Mouse (Mus musculus): ENCODE data around the gene Natd1. TPM values are rescaled to one million over a fixed set of nuclear protein-coding genes. Genes with fewer than 3 reads are reported as not detected.
"Not testable (repeated sequence)": the region's sequence is repeated elsewhere in the genome, so short reads cannot be mapped to it uniquely, and the experiment has no call there.

Natd1 gene
- total RNA-seq, 2 experiments from 2014 or later: 9.6 to 12.1 TPM

GRCm38 (mm10) chr11:60890744-60891143 is 23.8 kb downstream of the Natd1 start:
- no peak for DNase-seq (ENCODE audit: low spot score in 2 of 2)

- DNase-seq (ENCODE audit: low spot score in 2 of 2): no peak
Observed at GRCm38 (mm10) chr11:60890286-60890685, 24.3 kb downstream of the Natd1 start.

GRCm38 (mm10) chr11:60889861-60890260 is 24.7 kb downstream of the Natd1 start:
- DNase-seq (ENCODE audit: low spot score in 2 of 2): no peak

- DNase-seq (ENCODE audit: low spot score in 2 of 2): not testable (repeated sequence)
Observed at GRCm38 (mm10) chr11:60886986-60887385, 27.6 kb downstream of the Natd1 start.

GRCm38 (mm10) chr11:60882386-60882785 is 32.2 kb downstream of the Natd1 start:
- no peak for DNase-seq (ENCODE audit: low spot score in 2 of 2)

GRCm38 (mm10) chr11:60880559-60880958 is 34.0 kb downstream of the Natd1 start:
- no peak for DNase-seq (ENCODE audit: low spot score in 2 of 2)

- DNase-seq (ENCODE audit: low spot score in 2 of 2): peak in 1 of 2 experiments; percentile 67
Observed at GRCm38 (mm10) chr11:60879423-60879822, 35.1 kb downstream of the Natd1 start.

- DNase-seq (ENCODE audit: low spot score in 2 of 2): peak; percentile 96 to 97
Observed at GRCm38 (mm10) chr11:60878675-60879294, 35.8 kb downstream of the Natd1 start, which contains the start of gene Tmem11. TSS of gene Tmem11 (minus strand) at chr11:60879272.

GRCm38 (mm10) chr11:60878056-60878612 is 36.4 kb downstream of the Natd1 start:
- peak in 1 of 2 experiments; percentile 52 for DNase-seq (ENCODE audit: low spot score in 2 of 2)

GRCm38 (mm10) chr11:60873101-60873500 is 41.4 kb downstream of the Natd1 start:
- DNase-seq (ENCODE audit: low spot score in 2 of 2): no peak

GRCm38 (mm10) chr11:60871409-60871808 is 43.1 kb downstream of the Natd1 start:
- no peak for DNase-seq (ENCODE audit: low spot score in 2 of 2)

- DNase-seq (ENCODE audit: low spot score in 2 of 2): not testable (repeated sequence)
Observed at GRCm38 (mm10) chr11:60869471-60869870, 45.1 kb downstream of the Natd1 start.

- no peak for DNase-seq (ENCODE audit: low spot score in 2 of 2)
Observed at GRCm38 (mm10) chr11:60867904-60868303, 46.6 kb downstream of the Natd1 start.

GRCm38 (mm10) chr11:60867456-60867855 is 47.1 kb downstream of the Natd1 start:
- DNase-seq (ENCODE audit: low spot score in 2 of 2): no peak

- DNase-seq (ENCODE audit: low spot score in 2 of 2): no peak
Observed at GRCm38 (mm10) chr11:60866021-60866420, 48.5 kb downstream of the Natd1 start.

- no peak for DNase-seq (ENCODE audit: low spot score in 2 of 2)
Observed at GRCm38 (mm10) chr11:60864916-60865315, 49.6 kb downstream of the Natd1 start.

GRCm38 (mm10) chr11:60864166-60864565 is 50.4 kb downstream of the Natd1 start:
- DNase-seq (ENCODE audit: low spot score in 2 of 2): no peak

- no peak for DNase-seq (ENCODE audit: low spot score in 2 of 2)
Observed at GRCm38 (mm10) chr11:60863196-60863595, 51.4 kb downstream of the Natd1 start.

GRCm38 (mm10) chr11:60861993-60862392 is 52.6 kb downstream of the Natd1 start:
- no peak for DNase-seq (ENCODE audit: low spot score in 2 of 2)

GRCm38 (mm10) chr11:60856587-60856986 is 58.0 kb downstream of the Natd1 start:
- peak in 1 of 2 experiments; percentile 31 for DNase-seq (ENCODE audit: low spot score in 2 of 2)

Measured in layer of hippocampus, adult 18-20 months (tissue).